Mouse (Mus musculus): ENCODE results near the gene Tmem235.

GRCm38 (mm10) chr11:117858392-117858791 is 2.2 kb upstream of the Tmem235 start:
- TF ChIP-seq POLR2A (IDR thresholded peaks at IDR 0.05; ENCODE audit: extremely low read depth, insufficient read depth, low read length) (no peak), CTCF (IDR thresholded peaks at IDR 0.05; ENCODE audit: low read depth, low read length) (no peak)
